ENCODE assay signal across 18 mouse cellular contexts in genomic region chr3:152552641-152553040, GRCm38 (mm10).
"Had no signal": no experiment of that assay in that cellular context is flagged by ENCODE, and none has a peak within 500 bp of the region (broad histone marks: within the 10 kb centered on the region; RNA-seq: fewer than 3 reads in every experiment).

No protein-coding gene starts in this region.

- H3K9ac ChIP-seq: limb, embryonic 13.5 days; liver, embryonic 13.5 days; liver, postnatal 0 days; lung, embryonic 14.5 days; neural tube, embryonic 12.5 days; neural tube, embryonic 15.5 days had no signal

- H3K4me1 ChIP-seq: limb, embryonic 13.5 days; neural tube, embryonic 12.5 days; neural tube, embryonic 15.5 days had no signal

- DNase-seq: kidney, adult 18-20 months; kidney, adult 9 months; kidney, postnatal 10 days; kidney, postnatal 36 days; liver; liver, embryonic 13.5 days; liver, postnatal 0 days; lung, embryonic 14.5 days; midbrain, embryonic 14.5 days; thymus, adult 2 months; thymus, postnatal 14 days; thymus, postnatal 4 days had no signal

- ATAC-seq: liver, postnatal 0 days; lung, postnatal 0 days had no signal

- H3K9me3 ChIP-seq: limb, embryonic 10.5 days; limb, embryonic 13.5 days; liver, embryonic 13.5 days; neural tube, embryonic 12.5 days; neural tube, embryonic 15.5 days had no signal

- H3K4me3 ChIP-seq: limb, embryonic 10.5 days; limb, embryonic 13.5 days; liver, embryonic 13.5 days; neural tube, embryonic 12.5 days; neural tube, embryonic 15.5 days had no signal

- H3K27me3 ChIP-seq: limb, embryonic 13.5 days; liver, embryonic 13.5 days; neural tube, embryonic 12.5 days; neural tube, embryonic 15.5 days had no signal

- H3K27ac ChIP-seq: limb, embryonic 10.5 days; limb, embryonic 13.5 days; liver, embryonic 13.5 days; neural tube, embryonic 12.5 days; neural tube, embryonic 15.5 days had no signal

- H3K36me3 ChIP-seq: limb, embryonic 10.5 days; limb, embryonic 13.5 days; liver, embryonic 13.5 days; neural tube, embryonic 12.5 days; neural tube, embryonic 15.5 days had no signal

- H3K4me2 ChIP-seq: limb, embryonic 13.5 days; liver, embryonic 13.5 days; lung, embryonic 14.5 days; midbrain, embryonic 11.5 days; neural tube, embryonic 12.5 days; neural tube, embryonic 15.5 days had no signal
